Mouse (Mus musculus) c-Kit-negative CD71-positive TER-119-positive erythroid progenitor cells, embryonic 14.5 days (primary cell): ENCODE measurements around the gene Olfr556.
"Not testable (repeated sequence)": the region's sequence is repeated elsewhere in the genome, so short reads cannot be mapped to it uniquely, and the experiment has no call there.

Experiments
- DNase-seq: peaks from one replicate; pipeline ENCODE4 v3.0.0-alpha.2; 2013; ENCODE audit warnings: low read depth, low spot score

The Olfr556 gene

DNA sequence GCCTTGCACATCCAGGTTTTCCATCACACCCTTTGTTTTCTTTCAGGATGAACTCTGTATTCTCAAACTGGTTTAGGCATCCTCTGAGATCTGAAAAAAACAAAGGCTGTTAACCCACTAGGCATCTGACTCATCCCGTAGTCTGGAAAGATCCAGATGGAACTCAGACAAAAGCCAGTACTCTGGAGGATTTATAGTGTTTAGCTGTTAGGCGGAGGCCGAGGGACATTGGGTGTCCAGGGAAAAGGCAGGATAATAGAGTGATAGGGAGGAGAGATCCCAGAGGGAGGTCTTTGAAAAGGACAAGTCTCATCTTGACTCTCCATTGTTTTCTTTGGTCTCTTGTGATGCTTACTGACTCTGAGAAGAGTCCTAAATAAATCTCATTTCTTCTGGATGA is at the start of gene Olfr556:
TSS of gene Olfr556 (plus strand) at position 301 of the 400 bp plus-strand sequence.
- DNase-seq = no peak

DNA sequence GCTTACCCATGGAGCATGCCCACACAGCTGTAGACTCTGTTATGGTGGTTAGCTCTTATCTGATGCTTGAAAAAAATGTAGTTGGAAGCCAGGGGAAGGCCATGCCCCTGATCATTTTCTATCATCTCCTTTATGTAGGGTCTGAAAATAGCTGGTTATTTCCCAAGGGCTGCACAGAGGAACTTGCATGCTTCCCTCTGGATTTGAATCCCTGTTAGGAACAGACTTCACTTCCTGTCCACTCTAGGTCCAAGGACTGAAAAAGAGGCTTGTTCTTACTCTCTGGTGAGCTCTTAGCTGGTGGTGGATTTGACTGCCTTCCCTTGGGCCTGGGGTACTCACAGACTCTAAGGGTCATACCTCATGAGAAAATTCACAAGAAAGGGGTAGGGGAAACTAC is 46.6 kb upstream of the Olfr556 start, which contains the start of gene Olfr553:
TSS of gene Olfr553 (minus strand) at position 101 of the 400 bp plus-strand sequence.
- no peak for DNase-seq

DNA sequence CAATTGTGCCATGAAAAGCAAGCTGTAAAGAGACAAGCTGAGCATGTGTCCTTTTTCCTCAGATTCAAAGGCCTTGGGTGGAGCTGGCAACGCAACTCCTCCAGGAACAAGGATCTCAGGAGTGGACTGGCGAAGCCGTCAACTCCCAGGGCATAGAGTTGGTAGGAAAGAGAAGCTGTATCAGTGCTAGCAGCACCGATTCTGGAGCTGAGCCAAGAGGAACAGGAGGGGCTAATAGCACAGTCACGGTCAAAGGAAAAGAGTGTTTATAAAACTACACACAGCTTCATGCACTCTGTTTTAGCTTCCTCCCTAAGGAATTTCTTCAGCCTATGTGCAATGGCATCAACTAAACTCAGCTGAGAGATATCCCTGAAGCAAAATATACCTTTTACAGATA is 45.1 kb upstream of the Olfr556 start:
- no peak for DNase-seq

DNA sequence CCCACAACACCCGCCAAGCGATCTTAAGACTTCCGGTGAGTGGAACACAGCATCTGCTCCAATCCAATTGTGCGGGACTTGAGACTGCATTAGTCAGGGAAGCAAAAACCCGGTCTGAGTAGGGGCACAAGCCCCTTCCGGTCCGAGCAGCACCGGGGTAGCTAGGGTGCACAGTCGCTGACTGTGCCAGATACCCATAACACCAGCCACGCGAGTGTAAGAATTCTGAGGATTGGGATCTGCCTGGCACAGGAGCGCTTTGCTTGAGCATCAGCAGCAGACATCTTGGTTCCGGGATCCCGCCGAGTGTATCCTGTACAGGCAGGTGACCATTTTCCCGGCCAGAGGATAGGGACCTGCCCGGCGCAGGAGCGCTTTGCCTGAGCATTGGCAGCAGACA is 44.3 kb upstream of the Olfr556 start:
- not testable (repeated sequence) for DNase-seq

DNA sequence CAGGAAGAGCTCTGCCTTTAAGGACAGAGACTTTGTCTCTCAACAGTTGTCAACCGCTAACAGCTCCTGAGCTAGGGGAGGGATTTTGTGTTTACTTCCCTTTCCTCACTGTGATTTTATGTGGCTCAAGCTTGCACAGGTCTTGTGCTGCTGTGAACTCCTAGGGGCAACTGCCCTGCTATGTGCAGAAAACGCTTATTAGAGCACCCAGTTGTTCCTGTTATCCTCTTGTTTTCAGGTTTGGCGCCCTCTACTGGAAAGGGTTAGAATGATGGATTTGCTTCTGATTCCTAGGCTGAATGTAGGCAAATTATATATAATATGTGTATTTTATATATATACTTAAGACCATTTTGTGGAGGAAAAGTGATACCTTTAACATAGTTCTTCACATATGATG is 28.0 kb upstream of the Olfr556 start:
- DNase-seq = no peak

DNA sequence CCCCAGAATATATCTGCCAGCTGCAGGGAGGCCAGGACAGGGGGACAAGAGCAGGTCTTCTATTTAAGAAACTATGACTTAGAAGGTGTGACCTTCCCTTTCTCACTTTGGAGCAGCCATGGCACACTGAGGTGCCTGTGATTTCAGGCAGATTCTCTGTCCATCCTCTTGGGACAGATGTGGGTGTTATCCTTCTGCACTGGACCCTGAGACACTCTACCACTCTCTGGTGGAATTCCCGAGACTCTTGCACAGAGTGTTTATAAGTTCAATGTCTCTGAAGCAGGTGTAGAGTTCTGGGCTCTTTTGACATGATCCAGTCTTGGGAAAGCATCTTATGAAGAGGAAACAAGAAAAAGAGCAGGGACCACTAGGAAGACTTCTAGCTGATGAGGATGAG is 26.6 kb upstream of the Olfr556 start, which contains the start of gene Olfr554:
TSS of gene Olfr554 (plus strand) at position 301 of the 400 bp plus-strand sequence.
- no peak for DNase-seq

DNA sequence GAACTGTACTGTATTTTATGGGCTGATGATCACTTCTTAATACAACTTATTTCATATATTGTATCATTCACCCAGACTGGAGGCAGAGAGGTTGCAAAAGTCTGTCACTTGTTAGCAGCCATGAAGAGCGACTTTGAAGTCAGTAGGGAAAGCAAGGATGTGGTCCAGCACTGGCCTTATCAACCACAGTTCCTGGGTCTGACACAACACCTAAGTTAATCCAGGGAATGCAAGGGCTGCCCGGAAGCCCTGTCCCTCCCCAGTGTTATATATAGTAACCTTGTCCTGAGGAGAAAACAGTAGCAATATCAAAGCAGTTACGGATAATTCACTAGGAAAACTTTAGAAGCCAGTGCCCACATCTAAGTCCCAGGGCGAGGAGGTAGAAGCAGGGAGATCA is 19.8 kb upstream of the Olfr556 start:
- DNase-seq = not testable (repeated sequence)

DNA sequence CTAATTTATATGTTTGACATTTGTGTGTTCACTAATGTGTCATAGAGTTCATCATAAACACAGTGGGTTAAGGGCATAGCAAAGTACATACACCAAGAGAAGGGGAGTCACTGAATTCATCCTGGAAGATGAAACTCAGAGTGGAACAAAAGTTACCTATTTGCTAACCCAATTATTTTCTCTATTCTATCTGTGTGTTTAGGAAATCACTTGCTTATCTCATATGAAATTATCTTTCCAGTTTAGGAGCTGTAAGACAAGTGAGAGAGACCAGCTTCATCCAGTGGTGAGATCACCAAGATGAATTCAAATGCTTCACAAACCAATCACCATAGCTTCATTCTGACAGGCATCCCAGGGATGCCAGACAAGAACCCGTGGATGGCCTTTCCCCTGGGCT is 6.2 kb upstream of the Olfr556 start, which contains the start of gene Olfr555:
TSS of gene Olfr555 (plus strand) at position 301 of the 400 bp plus-strand sequence.
- DNase-seq = no peak

DNA sequence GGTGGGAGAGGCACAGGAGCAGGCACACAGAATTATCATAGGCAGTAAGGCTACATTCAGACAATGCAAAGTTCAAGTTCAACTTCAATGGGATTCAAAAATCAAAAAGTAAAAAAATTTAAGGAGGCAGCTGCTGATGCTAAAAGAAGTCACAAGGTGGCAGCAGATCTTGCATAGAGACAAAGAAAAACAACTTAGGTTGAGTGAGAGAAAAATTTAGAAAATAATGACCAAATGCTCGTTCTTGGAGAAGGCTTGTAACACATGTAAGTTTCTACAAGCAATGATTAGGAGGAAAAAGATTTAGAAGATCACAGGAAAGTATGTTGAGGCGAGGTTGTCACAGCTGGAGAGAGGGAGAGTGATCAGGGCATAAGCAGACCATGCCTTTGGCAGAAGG is 679 bp downstream of the Olfr556 start:
- DNase-seq = no peak

DNA sequence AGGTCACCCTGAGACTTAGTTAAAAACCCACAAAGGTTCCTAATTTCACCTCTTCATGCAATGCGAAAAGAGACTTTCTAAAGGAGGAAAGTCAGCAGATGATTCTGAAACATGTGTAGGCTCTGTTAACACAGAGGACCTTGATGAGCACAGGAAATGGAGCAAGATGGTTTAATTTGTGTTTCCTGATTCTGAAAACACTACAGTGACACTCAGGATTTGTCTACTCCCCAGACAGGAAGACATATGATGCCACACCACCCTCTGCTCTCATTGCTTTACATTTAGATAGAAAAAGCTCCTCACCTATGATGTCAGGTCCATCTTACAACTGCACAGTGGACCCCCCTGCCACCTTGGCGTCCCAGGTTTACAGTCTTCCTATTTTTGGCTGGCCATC is 11.5 kb downstream of the Olfr556 start:
- no peak for DNase-seq

DNA sequence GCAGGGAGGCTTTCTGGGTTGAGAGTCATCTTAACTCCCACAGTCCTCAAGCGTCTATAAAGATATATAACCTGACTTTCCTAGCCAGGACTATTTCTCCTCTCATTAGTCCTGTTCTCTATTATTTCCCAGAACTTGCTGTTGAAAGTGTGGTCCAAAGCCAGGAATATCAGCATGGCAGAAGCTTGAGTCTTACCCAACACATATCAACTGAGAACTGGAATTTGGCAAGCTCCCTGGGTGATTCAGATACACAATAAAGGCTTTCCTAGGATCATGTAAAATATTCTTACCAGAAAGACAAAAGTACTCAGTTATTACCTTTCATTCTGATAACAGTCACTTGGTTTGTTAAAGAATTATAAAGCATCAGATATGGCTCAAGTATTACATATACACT is 17.2 kb downstream of the Olfr556 start:
- no peak for DNase-seq

DNA sequence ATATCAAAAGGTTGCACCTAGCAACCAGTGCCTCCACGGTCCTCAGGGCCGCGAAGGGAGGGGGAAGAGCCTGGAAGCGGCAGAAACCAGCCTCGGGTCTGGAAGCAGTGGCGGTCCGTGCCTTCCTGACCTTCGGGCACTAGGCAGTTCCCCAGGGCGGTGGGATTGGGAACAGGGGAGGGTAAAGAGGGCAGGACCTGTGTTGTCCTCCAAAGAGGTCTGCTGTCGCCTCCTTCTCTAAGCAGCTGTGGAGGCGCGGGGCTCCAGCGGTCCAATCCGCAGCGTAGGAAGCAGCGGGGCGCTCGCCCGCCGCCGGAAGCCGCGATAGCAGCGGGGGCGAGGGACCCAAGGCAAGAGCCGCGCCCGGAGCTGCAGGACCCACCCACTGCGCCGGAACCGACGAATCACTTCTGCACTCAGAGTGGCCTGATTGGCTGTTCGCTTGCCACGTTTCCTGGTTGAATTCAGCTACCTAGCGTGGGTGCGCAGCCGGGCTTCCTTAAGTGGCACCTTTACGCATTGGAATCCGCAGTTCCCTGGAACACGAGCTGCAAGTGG is 22.3 kb downstream of the Olfr556 start, which contains the start of gene Trim68:
TSS of gene Trim68 (minus strand) at position 384 of the 558 bp plus-strand sequence.
- peak; percentile 16 for DNase-seq

DNA sequence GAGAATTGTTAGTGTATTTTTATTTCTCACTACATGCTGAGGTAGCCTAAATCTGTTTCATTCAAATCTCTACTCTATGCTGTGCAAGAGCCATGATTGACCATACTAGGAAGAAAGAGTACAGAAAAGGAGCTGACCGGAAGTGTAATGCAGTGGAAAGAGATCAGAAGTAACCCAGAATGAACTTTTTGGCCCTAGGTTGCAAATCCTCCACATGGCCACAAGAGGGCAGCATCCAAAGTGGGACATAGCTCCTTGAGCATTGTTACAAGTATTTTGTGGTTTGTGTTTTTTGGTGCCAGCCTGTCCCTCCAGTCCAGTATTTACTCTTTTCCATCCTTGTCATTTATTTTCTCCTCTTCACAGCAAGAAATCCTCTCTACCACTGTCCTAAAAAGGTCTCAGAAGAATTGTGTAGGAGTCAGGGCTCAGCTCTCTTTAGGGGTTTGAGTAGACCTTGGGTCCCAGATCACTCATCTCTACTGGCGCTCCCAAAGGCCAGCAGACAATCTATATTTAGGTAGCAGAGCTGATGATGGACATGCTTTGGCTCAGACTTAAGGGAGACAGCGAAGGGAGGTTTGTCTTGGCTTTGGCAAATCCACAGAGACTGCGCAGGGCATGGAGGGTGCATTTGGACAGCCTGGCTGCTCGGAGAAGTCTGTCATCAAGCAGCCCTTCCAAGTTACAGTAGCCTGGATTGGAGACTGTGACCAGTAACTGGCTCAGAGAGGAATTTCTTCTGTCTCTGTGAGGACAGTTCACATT is 30.8 kb downstream of the Olfr556 start, which contains the start of gene Olfr557:
TSS of gene Olfr557 (plus strand) at position 553 of the 768 bp plus-strand sequence.
- peak; percentile 22 for DNase-seq

DNA sequence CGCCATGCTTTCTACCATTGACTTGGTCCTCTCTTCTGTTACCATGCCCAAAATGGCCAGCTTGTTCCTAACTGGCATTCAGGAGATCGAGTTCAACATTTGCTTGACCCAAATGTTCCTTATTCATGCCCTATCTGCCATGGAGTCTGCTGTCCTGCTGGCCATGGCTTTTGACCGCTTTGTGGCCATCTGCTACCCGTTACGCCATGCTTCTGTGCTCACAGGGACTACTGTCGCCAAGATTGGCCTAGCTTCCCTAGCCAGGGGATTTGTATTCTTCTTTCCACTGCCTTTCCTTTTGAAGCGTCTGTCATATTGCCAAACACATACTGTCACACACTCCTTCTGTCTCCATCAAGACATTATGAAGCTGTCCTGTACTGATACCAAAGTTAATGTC is 33.8 kb downstream of the Olfr556 start:
- no peak for DNase-seq

DNA sequence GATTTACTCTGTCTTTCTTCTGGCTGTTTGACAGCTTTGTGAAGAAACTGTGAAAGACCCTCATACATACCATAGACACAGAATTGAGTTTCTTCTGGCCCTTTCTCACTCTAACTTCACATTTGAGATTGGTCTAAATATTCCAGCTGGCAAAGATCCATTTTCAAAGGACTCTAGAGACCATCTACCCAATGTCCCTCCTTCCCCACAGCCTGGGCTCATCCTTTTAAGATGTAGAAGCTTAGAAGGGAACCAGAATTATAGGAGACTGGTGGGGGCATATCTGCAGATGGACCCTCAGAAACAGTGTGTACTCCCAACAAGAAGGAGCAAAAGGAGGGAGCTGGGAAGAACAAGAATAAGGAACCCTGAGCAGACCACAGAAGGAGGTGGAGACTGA is 37.2 kb downstream of the Olfr556 start, which contains the start of gene Olfr558:
TSS of gene Olfr558 (plus strand) at position 301 of the 400 bp plus-strand sequence.
- no peak for DNase-seq

DNA sequence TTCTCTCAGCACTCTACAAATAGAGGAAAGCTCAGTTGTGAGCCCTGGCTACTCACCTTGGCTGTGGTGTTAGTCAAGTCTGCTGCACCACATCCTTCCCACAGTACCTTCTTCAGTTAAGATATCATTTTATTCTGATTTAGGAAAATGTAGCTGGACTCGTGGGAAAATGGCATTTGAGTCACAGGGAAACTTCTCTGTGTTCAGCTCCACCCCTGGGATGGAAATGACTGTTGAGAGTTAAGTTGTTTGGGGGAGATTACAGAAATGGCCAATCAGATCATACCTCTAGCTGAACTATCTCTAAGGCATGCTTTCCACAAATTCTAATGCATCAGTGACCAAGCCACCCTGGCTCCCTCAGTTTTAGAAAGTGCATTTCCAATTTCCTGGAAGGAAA is 54.3 kb downstream of the Olfr556 start, which contains the start of gene Olfr33:
TSS of gene Olfr33 (minus strand) at position 101 of the 400 bp plus-strand sequence.
- DNase-seq = no peak
